Mouse (Mus musculus) embryonic facial prominence, embryonic 15.5 days (tissue): ENCODE measurements around the gene Foxj3. TPM values are rescaled to one million over a fixed set of nuclear protein-coding genes. Genes with fewer than 3 reads are reported as not detected.
A peak's percentile ranks its signal among the peaks of the same experiment; 100 is the strongest.
"Not testable (repeated sequence)": the region's sequence is repeated elsewhere in the genome, so short reads cannot be mapped to it uniquely, and the experiment has no call there.

Source experiments
- ATAC-seq: fragments of 200-750 bp; cut with Nextera tagmentation; 2 replicates; pipeline ENCODE4 v1.8.0; 2017; ENCODE audit warnings: low read depth, moderate TSS enrichment; ENCODE audit not compliant: insufficient number of reproducible peaks, low FRiP score, low TSS enrichment
- H3K27ac ChIP-seq: fragments of 300-500 bp; sonication (generic); replicated peaks from 2 replicates; pipeline ENCODE4 v1.5.1; 2015; ENCODE audit warnings: mild to moderate bottlenecking, inconsistent platforms
- H3K27me3 ChIP-seq: fragments of 300-500 bp; sonication (generic); 2 replicates; pipeline ENCODE4 v1.6.1; 2015; ENCODE audit warnings: inconsistent platforms
- H3K36me3 ChIP-seq: fragments of 300-500 bp; sonication (generic); 2 replicates; pipeline ENCODE4 v1.6.1; 2015; ENCODE audit warnings: mild to moderate bottlenecking, inconsistent platforms
- H3K4me1 ChIP-seq: fragments of 300-500 bp; sonication (generic); 2 replicates; pipeline ENCODE4 v1.6.1; 2015; ENCODE audit warnings: inconsistent platforms
- H3K4me2 ChIP-seq: fragments of 300-500 bp; sonication (generic); replicated peaks from 2 replicates; pipeline ENCODE4 v1.6.1; 2015; ENCODE audit warnings: mild to moderate bottlenecking, inconsistent platforms
- H3K4me3 ChIP-seq: fragments of 300-500 bp; sonication (generic); replicated peaks from 2 replicates; pipeline ENCODE4 v1.5.1; 2015; ENCODE audit warnings: mild to moderate bottlenecking, inconsistent platforms
- H3K9ac ChIP-seq: fragments of 300-500 bp; sonication (generic); 2 replicates; pipeline ENCODE4 v1.6.1; 2015; ENCODE audit warnings: inconsistent platforms
- H3K9me3 ChIP-seq: fragments of 300-500 bp; sonication (generic); replicated peaks from 2 replicates; pipeline ENCODE4 v1.6.1; 2016; ENCODE audit warnings: inconsistent platforms
- WGBS: fragments of 180-500 bp; shearing (Covaris S2); methylation state at CpG from one replicate; pipeline ENCODE4 v1.1.7; 2015; 5-methylcytosine and 5-hydroxymethylcytosine counted together
- polyA plus RNA-seq: library from polyadenylated mRNA; unstranded; fragments of >200 nt; fragmentation: Nextera tagmentation; extraction: Ambion mirVana; gene quantifications from 2 replicates; pipeline ENCODE4 v1.2.1, GENCODE M21; 2015

The Foxj3 gene
- polyA plus RNA-seq, result 24.3 and 26.1 TPM in 2 replicates

DNA sequence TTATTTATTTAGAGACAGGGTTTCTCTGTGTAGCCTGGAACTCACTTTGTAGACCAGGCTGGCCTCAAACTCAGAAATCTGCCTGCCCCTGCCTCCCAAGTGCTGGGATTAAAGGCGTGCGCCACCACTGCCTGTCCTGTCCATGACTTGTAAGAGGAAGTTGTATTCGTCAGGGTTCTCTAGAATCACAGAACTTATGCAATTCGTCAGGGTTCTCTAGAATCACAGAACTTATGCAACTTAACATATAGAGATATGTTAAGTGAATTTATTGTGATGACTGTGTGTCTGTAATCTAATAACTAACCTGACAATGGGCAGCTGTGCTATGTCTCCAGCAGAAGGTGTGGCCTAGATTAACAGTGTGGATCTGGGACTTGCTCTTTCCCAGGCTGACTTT lies at the start of gene Foxj3:
Foxj3 (plus strand) TSS at position 390 of the 400 bp plus-strand sequence.
- peaks cover 19% of the 10 kb centered on the region for H3K4me1 ChIP-seq
- not testable (repeated sequence) for H3K9ac ChIP-seq, H3K9me3 ChIP-seq, H3K36me3 ChIP-seq, ATAC-seq, H3K27ac ChIP-seq, H3K4me3 ChIP-seq, H3K4me2 ChIP-seq, H3K27me3 ChIP-seq
- WGBS, result 80% methylated on average over 4 of the region's 4 CpGs

DNA sequence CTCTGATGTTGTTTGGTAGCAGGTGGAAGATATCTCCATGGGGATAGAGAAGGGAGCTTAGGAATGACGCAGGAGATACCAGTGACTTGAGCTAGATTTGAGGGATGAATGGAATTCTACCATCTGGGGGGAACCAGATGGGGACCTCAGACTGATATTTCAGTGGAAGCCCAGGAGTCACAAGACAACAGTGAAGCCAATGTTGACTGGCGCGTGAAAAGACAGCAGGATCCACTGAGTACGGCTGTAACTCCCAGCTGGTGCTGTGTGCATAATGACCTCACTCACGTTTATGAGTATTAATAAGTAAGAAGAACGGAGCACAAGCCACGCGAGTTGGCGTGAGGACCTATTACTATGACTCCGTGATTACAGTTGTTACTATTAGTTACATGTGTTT lies 47.1 kb upstream of the Foxj3 start:
- Histone ChIP-seq H3K27ac (no peak overlapping the region), H3K9ac (no peak overlapping the region), H3K4me3 (no peak overlapping the region), H3K9me3 (no peaks in the 10 kb centered on the region), H3K27me3 (peaks cover 33% of the 10 kb centered on the region), H3K4me2 (no peak overlapping the region), H3K4me1 (peaks cover 9% of the 10 kb centered on the region; the same call in 1 of the 2 replicates), H3K36me3 (no peaks in the 10 kb centered on the region)
- 88% methylated on average over 10 of the region's 10 CpGs for WGBS
- ATAC-seq, result no peak

DNA sequence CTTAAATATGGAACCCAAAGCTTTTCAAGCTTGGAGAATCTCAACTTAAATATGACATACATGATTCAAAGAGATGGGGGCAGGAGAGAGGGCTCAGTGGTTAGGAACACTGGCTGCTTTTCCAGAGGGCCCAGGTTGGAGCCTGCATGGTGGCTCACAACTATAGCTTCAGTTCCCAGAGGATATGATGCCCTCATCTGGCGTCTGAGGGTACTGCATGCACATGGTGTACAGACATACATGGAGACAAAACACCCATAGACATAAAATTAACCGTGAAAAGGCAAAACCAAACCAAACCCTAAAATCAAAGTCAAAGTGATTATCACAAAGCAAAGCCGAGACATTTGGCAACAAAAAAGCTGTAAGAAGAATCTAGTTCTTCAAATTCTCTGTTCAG lies 46.0 kb upstream of the Foxj3 start:
- H3K27me3 ChIP-seq, result peaks cover 34% of the 10 kb centered on the region
- no peaks in the 10 kb centered on the region for H3K9me3 ChIP-seq
- no peak for ATAC-seq
- 76% methylated on average over 3 of the region's 3 CpGs for WGBS
- peaks cover 9% of the 10 kb centered on the region; the same call in 1 of the 2 replicates for H3K4me1 ChIP-seq
- no peak overlapping the region for H3K4me2 ChIP-seq
- H3K27ac ChIP-seq, result no peak overlapping the region
- no peak overlapping the region for H3K9ac ChIP-seq
- H3K4me3 ChIP-seq, result no peak overlapping the region
- no peaks in the 10 kb centered on the region for H3K36me3 ChIP-seq

DNA sequence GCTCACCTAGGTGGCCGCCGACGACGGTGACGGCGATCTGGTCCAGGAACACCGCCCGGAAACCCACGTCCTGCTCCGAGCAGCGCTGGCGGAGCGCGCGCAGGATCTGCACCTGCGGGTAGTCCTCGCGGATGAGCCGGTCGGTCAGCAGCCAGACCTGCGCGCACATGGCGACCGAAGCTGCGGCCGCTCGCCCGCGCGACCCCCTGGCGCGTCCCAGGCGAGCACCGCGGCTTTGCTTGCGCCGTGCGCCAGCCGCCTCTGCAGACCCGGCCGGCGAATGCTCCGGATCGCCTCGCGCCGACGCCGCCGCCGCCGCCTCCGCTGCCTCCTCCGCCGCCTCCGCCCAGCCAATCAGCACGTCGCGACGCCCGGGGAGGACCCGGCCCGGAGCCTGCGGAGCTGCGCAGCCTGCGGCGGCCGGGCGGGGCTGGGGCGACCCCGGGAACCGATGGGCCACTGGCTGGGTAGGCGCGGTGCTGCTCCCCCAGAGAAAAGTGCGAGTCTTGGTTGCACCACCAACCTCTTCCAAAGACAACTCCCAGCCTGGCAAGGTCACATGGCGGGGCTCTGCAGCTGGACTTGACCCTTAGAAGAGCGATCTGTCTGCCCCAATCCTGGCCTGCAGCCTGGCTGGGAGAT lies 44.4 kb upstream of the Foxj3 start, which contains the start of gene Rimkla:
Rimkla (minus strand) TSS at position 338 of the 642 bp plus-strand sequence.
- WGBS, result under 1% methylated on average over 77 of the region's 77 CpGs
- peak within 1 kb of the TSS; percentile 94 for H3K4me2 ChIP-seq

DNA sequence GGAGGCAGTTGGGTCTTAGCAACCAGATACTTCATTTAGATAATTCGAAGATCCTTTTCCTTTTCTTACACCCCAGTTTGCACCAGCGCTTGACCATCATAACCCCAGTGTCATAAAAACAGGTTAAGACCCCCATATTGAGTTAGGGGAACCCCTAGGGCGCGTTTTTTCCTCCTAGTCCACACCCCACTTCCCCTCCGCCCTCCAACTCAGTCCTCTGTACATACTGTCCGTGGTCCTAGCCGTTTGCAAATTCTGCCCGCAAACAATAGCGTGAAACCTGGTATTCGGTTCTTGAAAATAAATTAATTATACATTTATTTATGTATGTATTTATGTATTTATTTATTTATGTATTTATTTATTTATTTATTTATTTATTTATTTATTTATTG lies 43.9 kb upstream of the Foxj3 start:
- Histone ChIP-seq H3K4me2 (peak overlapping the region; percentile 94), H3K9me3 (no peaks in the 10 kb centered on the region), H3K9ac (no peak overlapping the region), H3K4me1 (peaks cover 9% of the 10 kb centered on the region; the same call in 1 of the 2 replicates), H3K36me3 (no peaks in the 10 kb centered on the region), H3K27ac (no peak overlapping the region), H3K27me3 (peaks cover 34% of the 10 kb centered on the region), H3K4me3 (peak overlapping the region; percentile 52)
- ATAC-seq, result peak; percentile 29; the same call in 1 of the 2 replicates
- WGBS, result 37% methylated on average over 10 of the region's 10 CpGs

More for the DNA sequence above, 44.4 kb upstream of the Foxj3 start, which contains the start of gene Rimkla:
- ATAC-seq, result peak; percentile 80
- Histone ChIP-seq H3K27me3 (peaks cover 34% of the 10 kb centered on the region), H3K9ac (no peak within 1 kb of the TSS), H3K4me3 (peak within 1 kb of the TSS; percentile 52), H3K9me3 (no peaks in the 10 kb centered on the region), H3K27ac (no peak within 1 kb of the TSS), H3K4me1 (peaks cover 9% of the 10 kb centered on the region; the same call in 1 of the 2 replicates), H3K36me3 (no peaks in the 10 kb centered on the region)

DNA sequence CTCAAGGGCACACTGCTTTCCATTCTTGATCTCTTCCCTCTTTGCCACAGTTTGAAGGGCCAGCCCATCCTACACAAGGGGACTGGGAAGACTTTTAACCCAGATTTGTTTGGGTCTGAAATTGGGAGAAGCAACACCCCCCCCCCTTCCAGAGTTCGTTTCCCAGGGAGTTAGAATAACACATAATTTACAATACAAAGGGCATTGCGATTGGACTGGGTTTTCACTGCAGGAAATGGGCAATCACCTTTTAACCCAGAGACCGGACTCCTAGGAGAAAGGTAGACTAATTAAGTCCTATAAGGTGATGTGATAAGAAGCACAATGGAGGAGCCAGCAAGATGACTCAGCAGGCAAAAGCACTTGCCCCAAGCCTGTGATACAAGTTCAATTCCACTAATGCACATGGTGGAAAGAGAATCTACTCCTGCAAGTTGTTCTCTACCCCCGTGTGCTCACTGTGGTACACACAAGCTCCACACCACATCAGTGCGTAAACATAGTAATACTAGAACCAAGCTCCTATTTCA lies 38.4 kb upstream of the Foxj3 start:
- Histone ChIP-seq H3K27me3 (peaks cover 8% of the 10 kb centered on the region; the same call in 1 of the 2 replicates), H3K9me3 (no peaks in the 10 kb centered on the region), H3K27ac (no peak overlapping the region), H3K36me3 (no peaks in the 10 kb centered on the region), H3K9ac (no peak overlapping the region), H3K4me3 (no peak overlapping the region), H3K4me2 (no peak overlapping the region), H3K4me1 (no peaks in the 10 kb centered on the region)
- WGBS, result 52% methylated on average over 5 of the region's 5 CpGs
- no peak for ATAC-seq

DNA sequence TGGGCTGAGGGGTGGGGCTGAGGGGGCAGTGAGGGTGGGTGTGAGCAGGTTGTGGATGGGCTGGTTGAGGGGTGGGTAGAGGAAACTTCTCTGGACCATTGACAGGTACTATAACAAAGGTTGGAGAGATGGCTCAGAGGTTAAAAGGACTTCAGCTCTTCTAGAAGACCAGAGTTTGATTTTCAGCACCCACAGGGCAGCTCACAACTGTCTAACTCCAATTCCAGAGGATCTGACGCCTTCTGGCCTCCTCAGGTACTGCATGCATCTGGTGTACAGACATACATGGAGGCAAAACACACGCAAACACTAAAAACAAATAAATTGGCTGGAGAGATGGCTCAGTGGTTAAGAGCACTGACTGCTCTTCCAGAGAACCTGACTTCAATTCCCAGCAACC lies 25.2 kb upstream of the Foxj3 start:
- ATAC-seq, result no peak
- Histone ChIP-seq H3K4me2 (no peak overlapping the region), H3K36me3 (no peaks in the 10 kb centered on the region), H3K9me3 (no peaks in the 10 kb centered on the region), H3K4me1 (no peaks in the 10 kb centered on the region), H3K9ac (no peak overlapping the region), H3K27ac (no peak overlapping the region), H3K4me3 (no peak overlapping the region), H3K27me3 (no peaks in the 10 kb centered on the region)
- 78% methylated on average over 2 of the region's 2 CpGs for whole genome bisulfite sequencing

DNA sequence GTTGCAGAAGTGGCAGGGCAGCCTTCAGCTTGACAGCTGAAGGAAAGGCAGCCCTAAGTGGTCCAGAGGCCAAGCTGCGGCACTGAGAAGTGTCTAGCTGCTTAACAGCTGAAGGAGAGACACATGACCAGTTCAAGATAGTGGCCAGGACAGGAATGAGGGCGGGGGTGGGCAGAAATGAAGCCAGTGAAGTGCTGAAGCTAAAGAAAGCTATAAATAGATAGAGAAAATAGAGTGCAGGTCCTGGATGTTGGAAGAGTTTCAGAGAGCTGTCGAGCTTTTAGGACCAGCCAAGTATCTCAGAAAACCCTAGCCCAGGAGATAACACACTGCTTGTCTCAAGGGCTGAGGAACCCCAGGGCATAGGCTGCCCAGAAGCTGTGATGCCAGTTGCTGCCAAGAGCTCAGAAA lies 24.1 kb upstream of the Foxj3 start:
- Histone ChIP-seq H3K9me3 (no peaks in the 10 kb centered on the region), H3K27me3 (no peaks in the 10 kb centered on the region), H3K27ac (no peak overlapping the region), H3K4me3 (no peak overlapping the region), H3K4me2 (no peak overlapping the region), H3K36me3 (no peaks in the 10 kb centered on the region), H3K9ac (no peak overlapping the region), H3K4me1 (no peaks in the 10 kb centered on the region)
- WGBS, result 63% methylated on average over 3 of the region's 3 CpGs
- ATAC-seq, result no peak

DNA sequence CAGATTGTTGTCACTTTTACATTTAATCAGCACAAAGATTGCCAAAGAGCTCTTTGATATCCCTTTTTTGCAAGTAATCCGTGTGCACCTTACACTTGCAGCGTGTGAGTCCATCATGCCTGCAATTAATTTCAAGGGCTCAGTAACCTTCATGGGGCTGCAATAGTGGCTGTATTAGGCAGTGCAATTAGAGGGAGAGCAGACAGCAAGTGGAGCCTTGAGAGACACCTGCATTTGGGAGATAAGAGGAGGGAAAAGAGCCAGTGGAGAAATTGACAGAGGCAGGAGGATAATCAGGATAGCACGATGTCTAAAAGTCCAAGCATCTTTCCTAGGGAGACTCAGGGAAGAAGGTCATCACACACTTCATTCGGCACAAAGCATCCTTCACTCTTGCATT lies 13.2 kb upstream of the Foxj3 start:
- ATAC-seq, result no peak
- H3K9me3 ChIP-seq, result no peaks in the 10 kb centered on the region
- no peak overlapping the region for H3K4me2 ChIP-seq
- no peak overlapping the region for H3K27ac ChIP-seq
- H3K36me3 ChIP-seq, result no peaks in the 10 kb centered on the region
- H3K4me3 ChIP-seq, result no peak overlapping the region
- H3K4me1 ChIP-seq, result no peaks in the 10 kb centered on the region
- H3K27me3 ChIP-seq, result no peaks in the 10 kb centered on the region
- H3K9ac ChIP-seq, result no peak overlapping the region
- WGBS, result 80% methylated on average over 4 of the region's 4 CpGs

DNA sequence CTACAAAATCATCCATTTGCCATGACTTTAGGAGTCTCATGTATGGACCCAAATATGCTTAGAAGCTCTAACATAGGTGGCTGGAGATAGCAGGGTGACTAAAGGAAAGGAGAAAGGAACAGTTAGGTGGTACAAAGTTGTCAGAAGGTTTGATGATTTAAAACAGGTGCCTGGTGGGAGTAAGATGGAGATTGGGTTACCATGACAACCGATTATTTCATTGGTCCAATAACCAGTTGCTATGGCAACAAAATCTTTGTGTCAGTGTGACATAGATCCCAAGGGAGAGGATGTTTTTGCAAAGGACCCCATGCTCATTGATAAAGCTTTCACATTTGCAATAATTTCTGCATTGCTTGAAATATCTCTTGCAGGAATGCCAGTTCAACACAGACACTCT lies 12.8 kb upstream of the Foxj3 start:
- H3K27ac ChIP-seq, result no peak overlapping the region
- H3K4me3 ChIP-seq, result no peak overlapping the region
- H3K4me2 ChIP-seq, result no peak overlapping the region
- no peaks in the 10 kb centered on the region for H3K9me3 ChIP-seq
- H3K36me3 ChIP-seq, result no peaks in the 10 kb centered on the region
- 76% methylated on average over 1 of the region's 1 CpGs for WGBS
- no peak overlapping the region for H3K9ac ChIP-seq
- H3K27me3 ChIP-seq, result no peaks in the 10 kb centered on the region
- no peak for ATAC-seq
- no peaks in the 10 kb centered on the region for H3K4me1 ChIP-seq

DNA sequence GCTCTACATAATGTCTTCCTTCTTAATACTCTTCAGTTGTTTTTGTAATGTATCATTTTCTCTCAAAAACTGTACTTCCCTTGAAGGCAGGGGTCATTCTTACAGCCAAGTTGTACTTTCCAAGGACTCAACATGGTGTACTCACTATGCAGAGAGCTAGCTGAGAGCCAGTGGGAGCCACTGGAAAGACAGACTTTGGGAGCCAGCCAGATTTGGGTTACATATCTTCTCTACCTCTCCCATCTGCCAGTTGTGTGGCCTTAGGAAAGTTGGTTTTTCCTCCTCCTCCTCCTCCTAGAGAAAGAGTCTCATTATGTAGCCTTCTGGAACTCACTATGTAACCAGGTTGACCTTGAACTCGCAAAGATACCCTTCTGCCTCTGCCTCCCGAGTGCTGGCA lies 12.3 kb upstream of the Foxj3 start:
- 89% methylated on average over 2 of the region's 2 CpGs for WGBS
- no peaks in the 10 kb centered on the region for H3K27me3 ChIP-seq
- H3K4me2 ChIP-seq, result no peak overlapping the region
- no peaks in the 10 kb centered on the region for H3K36me3 ChIP-seq
- ATAC-seq, result no peak
- H3K4me3 ChIP-seq, result no peak overlapping the region
- no peak overlapping the region for H3K27ac ChIP-seq
- no peaks in the 10 kb centered on the region for H3K4me1 ChIP-seq
- H3K9me3 ChIP-seq, result no peaks in the 10 kb centered on the region
- no peak overlapping the region for H3K9ac ChIP-seq
